Mouse (Mus musculus): ENCODE measurements at regions not wholly inside any gene's neighbourhood (a gene's known extent, or its start where the extent isn't known, plus 50 kb on each side); places are given as distances from the start of the nearest gene placed in this dataset.
"Not testable (repeated sequence)": the region's sequence is repeated elsewhere in the genome, so short reads cannot be mapped to it uniquely, and the experiment has no call there.

DNA sequence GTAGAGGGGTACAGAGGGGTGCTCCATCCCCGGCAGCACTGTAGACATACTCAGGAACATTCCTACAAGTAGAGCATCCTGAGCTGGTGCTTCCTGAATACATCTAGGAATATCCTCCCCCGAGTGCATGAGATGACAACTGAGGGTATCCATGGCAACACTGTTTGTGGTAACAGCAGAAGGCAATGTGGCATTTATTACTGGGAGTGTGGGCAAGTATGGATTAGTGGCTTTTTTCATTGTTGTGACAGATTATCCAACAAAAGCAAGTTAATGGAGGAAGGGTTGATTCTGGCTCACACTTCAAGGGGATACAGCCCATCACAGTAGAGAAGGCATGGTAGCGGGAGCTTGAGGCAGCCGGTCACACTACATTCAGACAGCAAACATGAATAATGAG is 114.0 kb upstream of the Nxpe4 start:
- no peak for DNase-seq (ENCODE audit: low spot score)

DNA sequence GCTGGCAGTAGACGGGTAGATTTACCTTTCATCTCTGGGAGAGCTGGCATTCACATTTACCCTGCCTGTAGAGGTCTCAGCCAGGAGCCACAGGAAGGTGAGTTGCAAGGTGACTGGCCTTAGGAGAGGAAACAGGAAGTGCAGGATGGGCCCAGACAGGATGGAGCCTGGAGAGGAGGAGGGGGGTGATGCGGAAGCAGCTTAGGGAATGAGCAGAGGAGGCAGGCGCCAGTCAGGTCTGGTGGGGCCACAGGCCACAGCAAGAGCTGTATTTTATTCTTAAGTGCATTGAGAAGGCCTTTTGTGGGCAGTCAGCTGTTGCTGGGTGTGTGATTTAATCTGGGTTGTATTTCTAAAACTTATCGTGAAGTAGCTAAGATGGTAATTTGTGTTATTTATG is 108.2 kb upstream of the Nxpe4 start:
- DNase-seq (ENCODE audit: low spot score) = no peak

DNA sequence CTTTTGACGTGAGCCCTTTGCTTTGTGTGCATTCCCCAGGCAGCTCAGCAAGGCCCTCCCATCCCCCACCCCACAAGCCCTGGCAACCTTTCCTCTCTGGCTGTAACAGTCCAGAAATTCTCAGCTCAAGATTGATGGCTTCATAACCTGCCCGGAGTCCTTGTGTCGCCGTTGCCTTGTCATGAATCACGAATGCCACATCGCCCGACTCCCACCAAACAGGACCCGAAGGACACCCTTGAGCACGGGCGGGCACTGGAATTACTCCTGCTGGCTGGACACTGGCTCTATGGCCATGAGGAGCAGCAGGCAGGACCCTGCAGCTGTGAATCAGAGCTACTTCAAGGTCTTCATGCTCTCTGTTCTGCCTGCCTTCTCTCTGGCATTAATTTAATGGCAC is 106.6 kb upstream of the Nxpe4 start:
- DNase-seq (ENCODE audit: low spot score) = no peak

DNA sequence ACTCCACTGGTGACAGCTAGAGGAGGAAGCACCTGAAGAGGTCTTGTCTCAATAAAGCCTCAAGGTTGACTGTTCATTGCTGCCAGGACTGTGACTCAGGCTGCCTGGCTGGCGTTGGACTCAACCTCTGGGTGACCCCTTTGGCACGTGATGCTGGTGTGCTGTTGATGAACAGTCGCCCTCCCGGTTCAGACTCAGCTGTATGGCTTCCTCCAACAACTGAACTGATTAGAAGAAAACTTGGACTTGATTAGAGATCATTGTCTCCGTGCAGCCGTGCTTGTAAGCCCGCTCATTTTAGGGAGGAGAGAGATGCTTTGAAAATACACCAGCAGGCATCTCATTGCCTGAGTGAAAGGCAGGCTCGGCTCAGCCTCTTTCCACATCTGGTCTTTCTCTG is 103.2 kb upstream of the Nxpe4 start:
- peak; percentile 19 for DNase-seq (ENCODE audit: low spot score)

DNA sequence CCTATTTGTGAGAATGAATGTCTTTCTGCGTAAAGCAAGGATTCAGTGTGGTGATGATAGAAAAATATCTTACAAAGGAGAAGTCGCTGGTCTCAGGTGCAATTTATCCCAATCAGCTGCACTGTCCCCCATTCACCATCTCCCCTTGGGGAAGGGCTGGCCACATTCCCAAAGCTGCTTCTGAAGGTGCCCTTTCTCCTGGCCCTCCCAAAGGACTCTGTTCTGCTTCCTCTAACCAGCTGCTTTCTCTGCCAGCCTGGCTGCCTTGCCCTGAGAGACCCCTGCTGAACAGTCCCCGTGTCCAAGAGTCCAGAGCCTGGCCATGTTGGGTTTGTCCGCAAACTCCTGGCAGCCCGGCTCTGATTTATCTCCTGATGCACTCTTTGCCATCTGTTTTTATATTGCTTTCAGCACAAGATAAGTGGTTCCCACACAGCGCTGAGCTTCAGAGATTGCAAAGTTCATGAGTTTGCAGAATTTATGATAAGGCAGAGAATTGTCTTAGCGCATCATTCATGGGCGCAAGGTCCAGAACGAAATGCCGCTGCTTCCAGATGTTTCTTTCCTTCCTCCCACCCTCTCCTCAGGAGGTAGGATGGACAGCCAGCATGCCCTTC is 102.2 kb upstream of the Nxpe4 start:
- DNase-seq (ENCODE audit: low spot score) = no peak

DNA sequence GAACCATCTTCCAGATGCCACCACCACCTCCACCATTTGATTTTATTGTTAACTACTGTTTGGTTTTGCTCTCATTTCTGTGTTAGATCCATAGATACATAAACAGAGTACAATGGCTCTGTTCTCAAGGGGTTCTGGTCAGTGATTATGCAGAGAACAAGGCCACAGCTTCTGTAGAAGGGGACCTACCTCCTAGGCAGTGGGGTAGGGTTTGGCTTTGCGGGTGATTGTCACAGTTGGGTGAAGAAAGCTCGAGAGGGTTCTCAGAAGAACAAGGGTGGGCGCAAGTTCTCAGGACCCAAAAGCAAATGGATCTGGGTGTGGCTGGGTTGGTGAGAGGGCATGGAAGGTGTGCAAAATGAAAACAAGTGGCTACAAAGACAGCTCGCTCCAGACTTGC is 100.8 kb upstream of the Nxpe4 start:
- no peak for DNase-seq (ENCODE audit: low spot score)

DNA sequence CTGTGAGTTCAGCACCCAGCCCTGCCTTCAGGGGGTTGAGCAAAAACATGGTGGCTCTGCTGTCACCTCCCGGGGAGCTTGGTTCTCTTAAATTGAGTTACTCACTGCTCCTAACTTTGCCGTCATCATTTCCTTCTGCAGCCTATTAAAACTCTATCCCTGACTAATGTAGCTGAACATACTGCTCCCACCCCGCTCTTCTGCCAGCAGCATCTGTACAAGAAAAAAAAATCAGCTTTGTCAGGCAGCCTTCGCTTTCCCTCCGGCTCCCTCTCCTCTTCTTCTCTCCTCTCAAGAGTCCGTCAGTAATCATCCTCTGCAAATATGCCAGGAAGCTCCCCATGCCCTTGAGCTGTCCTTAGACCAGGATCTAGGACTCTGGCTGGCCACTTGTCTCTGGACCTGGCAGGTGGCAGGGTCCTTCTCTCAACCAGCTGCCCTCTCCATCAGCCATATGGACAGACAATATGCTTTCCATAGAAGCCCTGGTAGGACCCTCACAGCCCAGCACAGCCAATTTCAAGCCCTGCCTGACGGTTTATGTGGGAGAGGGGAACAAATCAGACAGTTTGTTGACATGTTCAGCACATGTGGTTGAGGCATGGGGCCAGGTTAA is 95.0 kb upstream of the Nxpe4 start:
- DNase-seq (ENCODE audit: low spot score) = no peak

DNA sequence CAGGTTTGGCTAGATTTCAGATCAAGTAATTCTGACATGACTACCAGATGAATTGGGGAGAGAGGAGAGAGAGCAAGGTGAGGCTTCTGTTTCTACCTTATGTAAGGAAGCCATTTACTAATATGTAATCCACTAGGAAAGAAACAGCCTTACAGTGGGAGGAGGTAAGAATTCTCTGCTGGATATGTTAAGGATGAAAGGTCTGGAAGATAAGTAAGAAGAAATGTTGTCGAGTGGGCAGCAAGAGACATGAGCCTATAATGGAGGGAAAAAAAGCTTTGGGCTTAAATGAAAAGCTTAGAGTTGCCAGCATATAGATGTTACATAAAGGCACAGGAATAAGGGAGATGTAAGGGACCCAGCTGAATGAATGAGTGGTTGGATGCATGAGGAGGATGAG is 89.2 kb upstream of the Nxpe4 start:
- DNase-seq (ENCODE audit: low spot score) = no peak

DNA sequence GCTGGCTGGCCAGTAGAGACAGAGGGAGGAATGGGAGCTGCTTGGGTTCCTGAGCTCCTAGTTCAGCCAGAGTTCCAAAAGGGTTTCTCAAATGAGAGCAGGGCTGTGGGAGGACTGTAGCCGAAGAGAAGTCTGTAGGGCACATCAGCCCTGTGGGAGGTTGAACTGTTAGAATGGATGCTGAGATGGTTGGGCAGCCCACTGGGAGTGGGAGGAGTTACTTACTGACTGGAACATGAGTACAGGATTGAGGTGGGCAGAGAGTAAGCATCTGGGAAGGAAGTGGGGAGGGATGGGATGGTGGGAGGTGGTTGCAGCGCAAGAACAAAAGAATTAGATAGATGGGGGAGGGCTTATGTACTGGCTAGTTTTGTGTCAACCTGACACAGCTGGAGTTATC is 88.7 kb upstream of the Nxpe4 start:
- no peak for DNase-seq (ENCODE audit: low spot score)

DNA sequence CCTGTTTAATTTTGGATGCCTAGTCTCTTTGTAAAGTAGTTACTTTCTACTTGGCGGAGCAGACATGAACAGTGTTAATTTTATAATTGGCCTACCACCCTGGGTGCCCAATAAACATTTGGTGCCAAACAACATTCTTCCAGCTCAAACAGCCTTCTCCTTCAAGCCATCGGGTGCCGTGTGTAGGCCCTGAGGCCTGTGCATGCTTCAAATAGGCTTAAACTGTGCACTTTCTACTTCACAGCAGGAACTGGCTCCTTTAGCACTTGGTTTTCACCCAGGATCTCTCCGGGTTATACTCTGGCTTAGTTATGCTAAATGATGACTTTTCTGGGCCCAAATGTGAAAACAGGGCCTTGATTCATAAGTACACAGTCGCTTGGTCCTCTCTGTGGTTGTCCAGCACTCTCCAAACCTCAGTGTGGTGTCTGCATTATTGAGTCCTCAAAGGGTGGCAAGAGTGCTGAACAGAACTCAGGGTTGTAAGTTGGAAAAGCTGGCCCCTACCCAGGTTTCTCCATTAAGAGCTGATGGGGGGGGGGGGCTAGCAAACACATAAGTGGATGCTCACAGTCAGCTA is 86.1 kb upstream of the Nxpe4 start:
- no peak for DNase-seq (ENCODE audit: low spot score)

DNA sequence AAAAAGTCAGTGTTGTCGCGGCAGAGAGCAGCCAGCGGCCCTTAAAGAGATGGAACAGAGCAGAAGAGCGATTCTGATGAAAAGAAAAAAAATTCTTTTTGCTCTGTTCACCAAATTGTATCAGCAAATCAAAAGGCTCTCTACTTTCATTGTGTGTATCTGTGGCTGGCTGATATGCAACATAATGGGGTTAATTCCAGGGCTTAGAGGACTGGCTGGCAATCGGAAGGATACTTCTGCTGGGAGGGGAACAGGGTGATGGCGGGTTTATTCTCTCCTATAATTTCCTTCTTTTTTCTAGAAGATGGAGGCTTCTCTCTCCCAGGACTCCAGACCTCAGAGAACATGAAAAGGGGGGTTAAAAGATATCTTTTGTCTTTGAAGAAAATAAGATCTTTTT is 79.4 kb upstream of the Nxpe4 start:
- DNase-seq (ENCODE audit: low spot score) = no peak

DNA sequence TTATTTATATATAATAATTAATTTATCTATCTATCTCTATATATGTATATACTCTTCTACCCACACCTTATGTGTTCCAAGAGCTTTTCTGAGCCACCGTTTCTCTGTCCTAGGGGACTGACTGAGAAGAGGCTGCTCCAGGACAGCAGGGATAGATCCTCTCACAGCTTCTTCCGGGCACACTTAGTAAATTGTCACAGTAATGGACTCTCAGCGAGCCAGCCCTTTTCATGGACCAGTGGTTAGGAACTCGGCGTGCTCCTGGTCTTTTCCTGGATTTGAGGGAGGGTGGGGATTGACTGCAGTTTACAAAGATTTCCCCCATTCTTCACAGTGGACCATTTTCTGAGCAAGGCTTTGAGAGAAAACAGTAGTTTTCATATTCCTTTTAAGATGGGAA is 77.6 kb upstream of the Nxpe4 start:
- not testable (repeated sequence) for DNase-seq (ENCODE audit: low spot score)

DNA sequence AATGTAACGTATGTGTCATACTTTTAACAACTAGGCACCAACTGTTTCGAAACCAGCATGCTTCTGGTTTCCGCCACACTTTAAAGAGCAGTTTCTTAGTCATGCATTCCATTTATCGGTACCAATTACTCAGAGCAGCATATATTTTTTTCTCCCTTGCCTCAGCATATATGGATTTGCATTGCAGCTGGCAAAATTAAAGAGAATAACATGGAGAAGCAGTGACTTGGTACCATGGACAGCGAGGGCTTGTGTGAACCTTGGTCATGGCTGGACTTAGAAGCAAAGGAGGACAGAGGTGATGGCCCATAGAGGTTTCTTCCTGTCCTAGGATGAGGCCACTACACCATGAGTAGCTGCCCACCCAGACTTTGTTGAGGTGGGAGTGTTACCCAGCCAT is 72.2 kb upstream of the Nxpe4 start:
- DNase-seq (ENCODE audit: low spot score) = no peak

DNA sequence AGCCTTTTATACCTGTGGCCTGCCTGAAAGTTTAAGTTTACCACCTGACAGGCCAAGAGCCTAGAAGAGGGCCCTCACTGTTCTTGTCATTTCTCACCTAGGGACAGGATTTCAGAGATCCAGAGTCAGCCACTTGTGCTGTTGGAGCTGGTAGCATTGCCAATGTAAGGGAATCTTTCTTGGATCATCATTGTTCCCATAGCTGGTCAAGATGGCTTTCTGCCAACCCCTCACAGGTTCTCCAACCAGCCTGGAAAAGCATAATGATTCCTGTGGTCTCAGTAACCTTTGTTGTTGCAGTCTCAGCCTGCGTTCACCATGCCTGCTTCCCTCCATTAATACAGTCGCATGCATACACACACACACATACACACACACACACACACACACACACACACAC is 67.1 kb upstream of the Nxpe4 start:
- DNase-seq (ENCODE audit: low spot score) = no peak

DNA sequence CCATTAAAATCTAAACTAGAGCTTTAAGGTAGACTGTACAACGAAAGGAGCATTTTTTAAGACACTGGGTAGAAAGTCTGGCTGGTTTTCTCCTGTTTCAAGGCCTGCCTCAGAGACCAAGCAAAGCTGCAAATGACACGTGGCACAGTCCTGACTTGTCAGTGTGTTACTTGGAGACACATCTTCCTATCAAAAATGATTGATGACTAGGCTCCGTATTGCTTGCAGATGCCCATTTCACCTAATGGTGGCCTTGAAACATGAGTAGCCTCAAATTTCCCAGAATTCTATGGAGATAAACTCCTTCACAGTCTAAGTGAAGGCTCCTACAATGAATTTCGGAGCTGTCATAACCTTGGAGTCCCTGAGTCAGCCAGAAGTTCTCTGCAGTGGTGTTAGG is 62.0 kb upstream of the Nxpe4 start:
- DNase-seq (ENCODE audit: low spot score) = no peak

DNA sequence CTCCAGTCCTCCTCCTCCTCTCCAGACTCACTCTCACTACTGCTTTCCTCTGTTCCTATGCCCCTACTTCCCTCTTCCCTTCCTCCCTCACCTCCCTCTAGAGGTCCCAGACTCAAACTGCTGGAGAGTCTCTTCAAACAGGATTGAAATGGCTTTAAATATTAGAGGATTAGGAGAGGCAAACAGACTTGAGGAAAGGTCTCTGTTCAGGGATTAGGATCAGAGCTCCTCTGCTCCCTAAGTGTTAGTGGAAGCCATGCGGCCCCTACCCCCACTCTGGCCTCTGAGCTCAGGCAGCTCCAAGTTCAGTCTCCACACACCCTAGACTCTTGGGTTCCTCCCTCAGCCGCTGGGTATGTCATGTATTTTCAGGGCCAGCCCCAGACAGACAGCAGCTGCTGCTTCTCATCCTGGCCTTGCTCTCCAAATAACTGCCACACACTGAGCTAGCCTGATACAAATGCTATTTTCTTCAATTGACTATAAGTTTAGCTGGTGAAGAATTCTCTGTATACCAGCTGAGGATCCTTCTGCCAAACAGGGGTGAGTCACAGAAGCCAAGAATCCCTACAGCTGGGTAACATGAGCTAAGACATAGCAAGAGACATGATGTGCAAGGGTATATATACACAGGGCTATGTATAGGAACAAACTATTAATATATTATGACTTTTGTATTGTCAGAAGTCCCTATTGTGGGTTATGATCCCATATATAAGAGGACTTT is 55.2 kb upstream of the Nxpe4 start:
- no peak for DNase-seq (ENCODE audit: low spot score)

DNA sequence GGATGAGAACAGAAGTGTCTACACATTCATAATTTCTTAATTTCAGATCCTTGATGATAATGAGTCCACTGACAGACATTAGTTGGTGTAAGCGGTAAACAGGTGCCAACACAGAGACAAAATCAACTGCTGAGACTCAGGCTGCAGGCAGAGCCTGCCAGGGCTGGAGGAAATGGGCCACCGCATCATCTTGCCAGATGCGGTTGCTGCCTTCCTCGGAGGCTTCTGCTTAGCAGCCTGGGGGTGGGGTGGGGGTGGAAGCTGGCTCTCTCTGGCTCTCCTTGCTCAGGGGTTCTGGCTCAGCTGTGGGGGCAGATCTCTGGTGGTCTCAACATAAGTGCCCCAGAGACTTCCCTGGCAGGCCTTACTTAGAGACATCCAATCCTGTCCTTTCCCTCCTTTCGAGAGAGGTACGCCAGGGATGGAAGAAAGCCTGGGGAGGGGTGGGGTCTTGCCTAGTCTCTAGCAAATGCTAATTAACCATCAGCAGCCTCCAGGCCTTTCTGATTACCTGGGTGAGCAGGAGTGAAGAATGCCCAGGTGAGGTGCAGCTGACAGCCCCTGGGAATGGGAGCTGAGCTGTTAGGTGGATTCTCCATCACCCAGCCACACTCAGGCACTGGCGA is 52.7 kb upstream of the Nxpe4 start:
- no peak for DNase-seq (ENCODE audit: low spot score)

DNA sequence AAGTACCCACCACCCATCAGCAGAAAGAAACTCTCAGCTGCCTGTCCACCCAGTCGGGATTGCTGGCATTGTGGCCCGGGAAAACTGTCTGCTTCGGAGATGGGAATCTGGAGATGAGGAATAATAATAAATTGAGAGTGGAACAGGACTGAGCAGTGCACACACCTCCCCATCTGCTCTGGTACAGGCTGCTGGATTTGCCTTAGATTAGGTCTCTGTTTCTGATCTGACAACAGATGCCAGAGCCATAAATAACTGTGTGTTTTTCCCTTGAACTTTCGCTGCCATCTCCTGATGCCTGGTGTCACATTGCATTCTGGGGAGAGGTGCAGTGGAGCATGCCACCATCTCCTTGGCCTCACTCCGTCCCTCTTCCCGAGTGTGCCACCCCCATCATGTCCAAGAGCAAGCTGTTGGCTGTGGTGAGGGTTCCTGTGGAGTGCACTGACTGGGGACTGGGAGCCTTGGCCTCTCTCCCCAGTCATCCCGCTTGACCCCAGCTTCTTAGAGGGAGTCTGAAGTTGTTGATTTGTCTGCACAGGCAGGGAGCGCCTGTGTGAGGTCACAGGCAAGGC is 50.4 kb upstream of the Nxpe4 start:
- DNase-seq (ENCODE audit: low spot score) = peak; percentile 11
